Mouse (Mus musculus) forebrain, embryonic 14.5 days (tissue): ENCODE results near the gene Phb. TPM values are rescaled to one million over a fixed set of nuclear protein-coding genes. Genes with fewer than 3 reads are reported as not detected.

ENCODE experiments used
- ATAC-seq: fragments of 200-750 bp; cut with Nextera tagmentation; 2 replicates; pipeline ENCODE4 v1.8.0; 2017; ENCODE audit warnings: mild to moderate bottlenecking, moderate library complexity
- DNase-seq: peaks from one replicate; pipeline ENCODE4 v3.0.0-alpha.2; 2015; ENCODE audit warnings: low spot score
- H3K27ac ChIP-seq: fragments of 300-500 bp; sonication (generic); 2 replicates; pipeline ENCODE4 v1.5.1; 2014; ENCODE audit warnings: low read depth, mild to moderate bottlenecking, control low read depth, low read length, moderate library complexity
- H3K27me3 ChIP-seq: fragments of 300-500 bp; sonication (generic); replicated peaks from 2 replicates; pipeline ENCODE4 v1.6.1; 2014; ENCODE audit warnings: low read length, control low read depth, mixed read lengths; ENCODE audit not compliant: control insufficient read depth, insufficient read depth
- H3K36me3 ChIP-seq: fragments of 300-500 bp; sonication (generic); 2 replicates; pipeline ENCODE4 v1.6.1; 2014; ENCODE audit warnings: low read length, control low read depth; ENCODE audit not compliant: control insufficient read depth, insufficient read depth
- H3K4me1 ChIP-seq: fragments of 300-500 bp; sonication (generic); 2 replicates; pipeline ENCODE4 v1.6.1; 2014; ENCODE audit warnings: antibody characterized with exemption, low read length, control low read depth; ENCODE audit not compliant: control insufficient read depth, insufficient read depth
- H3K4me2 ChIP-seq: fragments of 300-500 bp; sonication (generic); 2 replicates; pipeline ENCODE4 v1.6.1; 2014; ENCODE audit warnings: mild to moderate bottlenecking, control low read depth, low read length
- H3K4me3 ChIP-seq: fragments of 300-500 bp; sonication (generic); 2 replicates; pipeline ENCODE4 v1.5.1; 2014; ENCODE audit warnings: low read depth, low read length, control low read depth
- H3K9ac ChIP-seq: fragments of 300-500 bp; sonication (generic); 2 replicates; pipeline ENCODE4 v1.6.1; 2014; ENCODE audit warnings: mild to moderate bottlenecking, low read length, control low read depth, moderate library complexity
- H3K9me3 ChIP-seq: fragments of 300-500 bp; sonication (generic); replicated peaks from 2 replicates; pipeline ENCODE4 v1.6.1; 2016; ENCODE audit warnings: low read length, control low read depth, mixed read lengths; ENCODE audit not compliant: control insufficient read depth
- WGBS: fragments of 180-500 bp; shearing (Covaris S2); extraction: QIAGEN DNeasy Blood & Tissue Kit; methylation state at CpG from one replicate; pipeline ENCODE4 v1.1.7; 2014; 5-methylcytosine and 5-hydroxymethylcytosine counted together
- polyA plus RNA-seq: library from polyadenylated mRNA; unstranded; fragments of >200 nt; fragmentation: Nextera tagmentation; extraction: Ambion mirVana; gene quantifications from 2 replicates; pipeline ENCODE4 v1.2.1, GENCODE M21; 2014

The Phb gene
- polyA plus RNA-seq, 1 experiment from 2014 or later = 215 TPM

DNA sequence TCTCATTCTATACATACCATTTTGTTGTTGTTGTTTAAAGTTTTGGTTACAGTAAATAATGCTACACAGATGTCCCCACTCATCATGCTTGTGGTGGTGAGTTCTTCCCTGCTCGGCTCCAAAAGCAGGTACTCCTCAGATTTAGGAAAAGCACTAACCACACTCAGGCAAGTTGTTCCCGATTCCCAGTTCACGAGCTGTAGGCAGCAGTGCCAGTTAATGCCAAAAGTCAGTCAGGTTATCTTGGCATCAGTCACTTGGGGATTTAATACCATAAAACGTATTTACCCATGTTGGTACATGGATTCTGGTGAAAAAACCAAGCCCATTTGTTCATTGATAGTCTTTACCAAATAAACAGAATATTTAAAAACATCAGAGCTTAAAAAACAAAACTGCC is 59.4 kb downstream of the Phb start:
- Histone ChIP-seq H3K27me3 (no peaks in the 10 kb centered on the region), H3K4me2 (no peak overlapping the region), H3K27ac (no peak overlapping the region), H3K9ac (no peak overlapping the region), H3K9me3 (no peaks in the 10 kb centered on the region), H3K4me3 (no peak overlapping the region), H3K36me3 (no peaks in the 10 kb centered on the region), H3K4me1 (no peaks in the 10 kb centered on the region)
- no peak for ATAC-seq
- DNase-seq = no peak
- 77% methylated on average over 4 of the region's 4 CpGs for WGBS

DNA sequence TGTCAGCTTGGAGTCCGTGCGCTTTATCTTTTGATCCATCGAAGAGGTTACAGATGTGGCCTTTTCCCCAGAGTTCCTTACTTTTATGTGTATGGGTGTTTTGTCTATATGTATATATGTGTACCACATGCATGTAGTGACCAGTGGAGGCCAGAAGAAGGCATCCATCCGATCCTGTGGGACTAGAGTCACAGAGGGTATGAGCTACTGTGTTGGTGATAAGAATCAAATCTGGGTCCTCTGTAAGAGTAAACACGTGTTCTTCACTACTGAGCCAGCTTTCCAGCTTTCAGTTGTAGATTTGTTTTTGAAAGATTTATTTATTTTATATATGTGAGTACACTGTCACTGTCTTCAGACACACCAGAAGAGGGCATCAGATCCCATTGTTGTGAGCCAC is 61.2 kb downstream of the Phb start:
- H3K36me3 ChIP-seq = no peaks in the 10 kb centered on the region
- WGBS = 95% methylated on average over 5 of the region's 5 CpGs
- H3K4me1 ChIP-seq = no peaks in the 10 kb centered on the region
- no peaks in the 10 kb centered on the region for H3K9me3 ChIP-seq
- H3K27ac ChIP-seq = no peak overlapping the region
- no peaks in the 10 kb centered on the region for H3K27me3 ChIP-seq
- no peak overlapping the region for H3K4me3 ChIP-seq
- no peak overlapping the region for H3K9ac ChIP-seq
- no peak overlapping the region for H3K4me2 ChIP-seq
- ATAC-seq = no peak
- no peak for DNase-seq

DNA sequence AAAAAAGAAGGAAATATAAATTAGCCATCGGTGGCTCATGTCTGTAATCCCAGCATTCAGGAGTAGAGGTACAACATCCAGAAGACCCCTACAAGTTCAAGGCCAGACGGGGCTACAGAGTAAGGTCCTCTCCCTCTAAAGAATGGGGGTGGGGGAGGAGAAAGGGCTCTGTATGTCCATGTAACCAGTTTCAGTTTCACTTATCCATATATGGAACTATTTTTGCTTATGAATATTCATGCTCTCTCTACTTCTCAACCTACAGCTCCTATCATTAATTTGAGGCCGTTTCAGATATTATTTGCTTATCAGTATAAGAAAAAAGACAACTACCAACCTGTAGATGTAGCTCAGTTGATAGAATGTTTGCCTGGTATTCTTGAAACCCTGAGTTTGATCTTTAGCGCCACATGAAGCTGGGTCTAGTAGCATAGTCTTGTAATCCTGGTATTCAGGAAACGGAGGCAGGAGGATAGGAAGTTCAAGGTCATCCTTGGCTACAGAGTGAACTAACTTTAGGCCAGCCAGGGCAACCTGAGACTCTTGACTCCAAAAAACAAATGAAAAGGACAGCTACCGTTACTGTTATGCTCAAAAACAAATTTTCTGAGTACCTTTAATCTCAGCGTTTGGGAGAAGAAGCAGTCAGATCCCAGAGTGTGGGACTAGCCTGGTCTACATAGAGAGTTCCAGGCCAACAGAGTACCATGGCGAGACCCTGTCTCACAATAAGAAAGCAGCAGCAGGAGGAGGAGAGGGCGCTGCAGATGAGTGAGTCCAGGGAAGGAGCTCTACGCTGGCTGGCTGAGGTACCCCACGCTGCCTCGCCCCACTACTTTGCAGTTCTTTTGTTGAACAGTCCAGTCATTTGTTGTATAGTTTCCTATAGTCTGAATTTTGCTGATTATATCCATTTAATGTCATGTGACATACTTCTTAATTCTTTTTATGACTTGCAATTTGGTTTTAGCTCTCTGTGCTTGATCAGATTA is 62.5 kb downstream of the Phb start:
- H3K4me3 ChIP-seq = no peak overlapping the region
- WGBS = 86% methylated on average over 12 of the region's 12 CpGs

More for the DNA sequence above, 62.5 kb downstream of the Phb start:
- no peaks in the 10 kb centered on the region for H3K4me1 ChIP-seq
- H3K9me3 ChIP-seq = no peaks in the 10 kb centered on the region
- no peak for DNase-seq
- H3K27ac ChIP-seq = no peak overlapping the region
- H3K27me3 ChIP-seq = no peaks in the 10 kb centered on the region
- no peak for ATAC-seq
- no peaks in the 10 kb centered on the region for H3K36me3 ChIP-seq
- no peak overlapping the region for H3K9ac ChIP-seq
- H3K4me2 ChIP-seq = no peak overlapping the region

Other genes starting within 250 kb of the Phb start
- gene Nxph3, start 152.4 kb upstream of the Phb start, polyA plus RNA-seq = 7.8 and 10.3 TPM in 2 replicates
- gene Ngfr, start 79.2 kb upstream of the Phb start, polyA plus RNA-seq = 5.0 and 7.8 TPM in 2 replicates
- 11.7 and 13.2 TPM in 2 replicates for gene Zfp652, start 45.7 kb downstream of the Phb start, polyA plus RNA-seq
- gene B130006D01Rik, start 56.6 kb downstream of the Phb start, polyA plus RNA-seq = 0.43 and 0.95 TPM in 2 replicates
- gene Phospho1, start 157.5 kb downstream of the Phb start, polyA plus RNA-seq = not detected in 2 replicates
- gene Gngt2, start 170.3 kb downstream of the Phb start, polyA plus RNA-seq = 2.1 and 2.7 TPM in 2 replicates
- 0.50 and 1.1 TPM in 2 replicates for gene Abi3, start 175.5 kb downstream of the Phb start, polyA plus RNA-seq
- not detected in 2 replicates for gene B4galnt2, start 247.9 kb downstream of the Phb start, polyA plus RNA-seq